Mouse (Mus musculus): ENCODE results near the gene Itga6.

DNA sequence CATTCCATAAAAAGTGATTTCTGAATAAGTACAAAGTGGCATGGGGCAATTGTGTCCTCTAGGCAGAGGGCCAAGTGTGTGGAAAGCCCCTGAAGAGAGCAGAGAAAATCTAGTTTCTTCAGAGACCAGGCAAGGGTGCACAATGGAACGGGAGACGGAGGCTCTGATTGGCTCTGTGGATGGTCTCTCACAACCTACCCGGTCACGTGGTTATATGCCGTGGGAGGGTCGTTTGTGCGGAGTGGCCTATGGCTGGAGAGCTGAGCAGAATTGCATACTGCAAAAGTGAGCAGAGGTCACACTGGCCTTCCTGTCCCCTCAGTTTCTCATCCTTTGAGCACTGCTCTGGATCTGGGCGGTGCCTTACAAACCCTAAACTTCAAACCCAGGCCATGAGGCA is 5.9 kb downstream of the Itga6 start:
- no peak for TF ChIP-seq CTCF (IDR thresholded peaks at IDR 0.05; ENCODE audit: low read depth, low read length)
- no peak for TF ChIP-seq POLR2A (IDR thresholded peaks at IDR 0.05; ENCODE audit: extremely low read depth, insufficient read depth, low read length)
